Mouse (Mus musculus) adrenal gland (tissue): ENCODE measurements around the gene Astn1.

Source experiments
- intact Hi-C: fragments of 180-260 bp; cut with DNase I; formaldehyde crosslinking; loops from one replicate; pipeline ENCODE4 v1.15.1; 2025
- long read RNA-seq, 2 experiments: library from polyadenylated mRNA; unstranded; transcript quantifications; one replicate each; pipeline ENCODE4 v2.0.0; 2020; ENCODE audit warnings: borderline replicate concordance in 1 of 2; ENCODE audit not compliant: insufficient replicate concordance in 1 of 2

Astn1 gene
- long read RNA-seq, experiment 1, partial matches to known transcripts = 0 of 3 reads
- long read RNA-seq, experiment 1, other reads (novel, unspliced or antisense) = 3 of 3 reads
- long read RNA-seq, experiment 2 = 0 reads

- intact Hi-C loops = no loop called here
Observed at GRCm38 (mm10) chr1:158361964-158362291, at the start of gene Astn1. Gene Astn1 (plus strand): TSS chr1:158362273.

- intact Hi-C loops = no loop called here
Observed at GRCm38 (mm10) chr1:158323325-158323724, 38.7 kb upstream of the Astn1 start.

GRCm38 (mm10) chr1:158328126-158328525 is 33.9 kb upstream of the Astn1 start:
- intact Hi-C loops = no loop called here

GRCm38 (mm10) chr1:158328839-158329238 is 33.2 kb upstream of the Astn1 start:
- intact Hi-C loops = no loop called here

GRCm38 (mm10) chr1:158343243-158343714 is 18.8 kb upstream of the Astn1 start:
- intact Hi-C loops = no loop called here

GRCm38 (mm10) chr1:158353656-158354371 is 8.3 kb upstream of the Astn1 start:
- intact Hi-C loops = no loop called here

GRCm38 (mm10) chr1:158355177-158356050 is 6.7 kb upstream of the Astn1 start:
- intact Hi-C loops = no loop called here

- intact Hi-C loops = no loop called here
Observed at GRCm38 (mm10) chr1:158356051-158356461, 6.0 kb upstream of the Astn1 start, which contains the start of gene Brinp2. Gene Brinp2 (minus strand): TSS chr1:158356326.

- intact Hi-C loops = no loop called here
Observed at GRCm38 (mm10) chr1:158362292-158363101, 424 bp downstream of the Astn1 start.

- intact Hi-C loops = no loop called here
Observed at GRCm38 (mm10) chr1:158364461-158364860, 2.4 kb downstream of the Astn1 start.

GRCm38 (mm10) chr1:158382277-158382676 is 20.2 kb downstream of the Astn1 start:
- intact Hi-C loops = no loop called here

GRCm38 (mm10) chr1:158383210-158383609 is 21.1 kb downstream of the Astn1 start:
- intact Hi-C loops = no loop called here

GRCm38 (mm10) chr1:158385311-158385710 is 23.2 kb downstream of the Astn1 start:
- intact Hi-C loops = no loop called here

- intact Hi-C loops = no loop called here
Observed at GRCm38 (mm10) chr1:158386781-158387180, 24.7 kb downstream of the Astn1 start.

- intact Hi-C loops = no loop called here
Observed at GRCm38 (mm10) chr1:158388995-158389394, 26.9 kb downstream of the Astn1 start.

GRCm38 (mm10) chr1:158390693-158391092 is 28.6 kb downstream of the Astn1 start:
- intact Hi-C loops = no loop called here

- intact Hi-C loops = no loop called here
Observed at GRCm38 (mm10) chr1:158397058-158397457, 35.0 kb downstream of the Astn1 start.

GRCm38 (mm10) chr1:158400898-158401297 is 38.8 kb downstream of the Astn1 start:
- intact Hi-C loops = no loop called here

GRCm38 (mm10) chr1:158405899-158406769 is 44.1 kb downstream of the Astn1 start:
- intact Hi-C loops = no loop called here

GRCm38 (mm10) chr1:158408124-158408523 is 46.1 kb downstream of the Astn1 start:
- intact Hi-C loops = no loop called here
